Mouse (Mus musculus) gastrocnemius, adult 2 months (tissue): ENCODE data around the gene Chpf2. TPM values are rescaled to one million over a fixed set of nuclear protein-coding genes. Genes with fewer than 3 reads are reported as not detected.

ENCODE experiments used
- DNase-seq: peaks from one replicate; pipeline ENCODE4 v3.0.0; 2022
- H3K27ac ChIP-seq: fragments of 200-600 bp; 2 replicates; pipeline ENCODE4 v1.8.1; 2022; ENCODE audit warnings: mild to moderate bottlenecking
- H3K4me3 ChIP-seq: fragments of 200-600 bp; 2 replicates; pipeline ENCODE4 v1.8.1; 2022; ENCODE audit warnings: mild to moderate bottlenecking, moderate library complexity
- CTCF ChIP-seq: fragments of 200-600 bp; IDR thresholded peaks from 2 replicates; pipeline ENCODE4 v1.8.1; 2022; ENCODE audit warnings: antibody characterized with exemption, mild to moderate bottlenecking, moderate library complexity
- intact Hi-C: fragments of 180-260 bp; cut with DNase I; formaldehyde crosslinking; loops from one replicate; pipeline ENCODE4 v1.15.1; 2025
- total RNA-seq, 2 experiments: library from RNA; stranded (reverse); gene quantifications; 2 replicates each; pipeline ENCODE4 v1.2.3; 2021

The Chpf2 gene
- total RNA-seq, 2 experiments from 2014 or later = 6.4 to 10.1 TPM

DNA sequence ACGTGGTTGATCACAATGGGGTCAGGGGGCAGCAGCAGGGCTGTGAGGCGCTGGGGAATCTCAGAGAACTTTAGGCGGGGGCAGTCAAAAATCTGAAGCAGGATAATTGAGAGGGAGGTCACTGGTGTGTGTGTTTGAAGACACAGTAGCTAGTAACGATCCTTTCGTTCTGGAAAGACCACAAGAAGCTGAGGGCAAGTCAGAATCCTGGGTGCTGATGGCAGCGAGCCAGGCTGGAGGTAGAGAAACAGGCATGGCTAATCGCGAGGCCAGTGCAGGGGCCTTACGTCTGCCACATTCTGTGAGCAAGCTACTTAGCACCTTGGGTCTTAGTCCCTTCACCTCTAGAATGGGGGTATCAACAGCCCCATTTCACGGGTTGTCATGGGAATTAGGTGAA lies 7.4 kb downstream of the Chpf2 start:
- TF ChIP-seq CTCF = no peak
- H3K27ac ChIP-seq = no peak overlapping the region
- intact Hi-C loops = no loop called here
- H3K4me3 ChIP-seq = no peak overlapping the region
- no peak for DNase-seq

DNA sequence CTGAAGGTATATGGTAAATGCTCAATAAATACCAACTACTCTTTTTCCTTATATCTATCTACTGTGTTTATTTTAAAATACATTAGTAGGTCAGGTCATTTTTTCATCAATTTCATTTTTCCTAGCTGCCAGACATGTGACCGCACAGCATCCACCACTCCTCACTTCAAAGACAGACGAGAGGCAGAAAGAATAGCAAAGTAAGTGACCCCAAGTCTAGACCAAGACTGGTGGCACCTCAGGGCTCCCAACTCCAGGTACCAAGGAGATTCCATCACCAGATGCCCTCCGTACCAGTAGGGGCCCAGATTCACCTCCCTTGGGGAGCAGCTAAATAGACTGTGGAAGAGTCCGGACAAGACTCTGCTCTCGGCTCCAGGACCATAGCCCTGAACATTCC lies 7.8 kb downstream of the Chpf2 start:
- TF ChIP-seq CTCF = no peak
- no peak overlapping the region for H3K4me3 ChIP-seq
- intact Hi-C loops = no loop called here
- no peak for DNase-seq
- no peak overlapping the region for H3K27ac ChIP-seq

DNA sequence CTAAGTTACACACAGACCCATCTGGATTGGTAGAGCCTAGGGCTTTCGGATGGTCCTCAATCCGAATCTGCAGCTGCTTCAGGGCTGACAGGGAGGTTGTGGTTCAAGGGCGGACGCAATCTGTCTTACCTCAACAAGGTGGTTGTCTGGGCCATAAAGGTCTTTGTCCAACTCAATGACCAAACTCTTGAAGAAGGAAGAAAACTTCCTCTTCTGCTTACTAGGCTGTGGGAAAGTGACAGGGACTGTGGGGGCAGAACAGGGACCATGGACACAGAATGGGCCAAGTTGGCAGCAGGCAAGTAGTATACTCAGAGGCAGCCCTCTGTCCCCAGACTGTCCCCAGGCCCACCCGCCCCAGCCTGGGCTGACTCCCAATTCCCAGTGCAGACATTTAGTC lies 8.7 kb downstream of the Chpf2 start:
- no peak for DNase-seq
- H3K4me3 ChIP-seq = no peak overlapping the region
- intact Hi-C loops = no loop called here
- H3K27ac ChIP-seq = no peak overlapping the region
- no peak for TF ChIP-seq CTCF

DNA sequence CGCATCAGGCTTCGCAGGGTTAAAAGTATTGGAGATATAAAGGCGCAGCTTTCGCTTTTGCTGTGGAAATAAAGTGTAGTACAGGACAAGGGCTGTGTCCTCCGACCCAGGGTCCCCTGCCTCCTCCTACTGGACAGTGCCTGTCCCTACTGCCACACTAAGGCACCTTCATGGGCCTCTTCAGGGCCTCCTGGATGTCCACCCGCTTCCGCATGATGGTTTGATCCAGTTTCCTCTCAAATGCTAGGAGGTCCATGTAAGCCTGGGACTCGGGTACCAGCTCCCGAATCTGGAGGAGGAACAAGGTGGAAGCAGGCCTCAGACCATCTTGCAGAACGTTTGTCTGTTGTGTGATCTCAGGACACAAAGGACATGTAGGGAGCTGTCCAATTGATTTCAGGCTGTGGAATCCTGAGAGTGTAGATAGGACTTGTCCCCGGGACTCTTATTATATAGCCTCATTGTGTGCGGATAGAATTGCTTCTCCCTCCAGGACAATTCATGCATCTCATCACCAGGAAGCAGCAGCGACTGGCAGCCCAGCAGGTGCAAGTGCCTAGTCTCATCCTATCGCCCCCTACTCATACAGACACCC lies 9.3 kb downstream of the Chpf2 start:
- no peak for DNase-seq
- intact Hi-C loops = loop anchor here (2.0 kb wide), 1 partner anchor 19 kb away; the partner anchor contains the start of gene Abcf2
- peak; percentile 1; the same call in 1 of the 2 replicates for TF ChIP-seq CTCF
- peak overlapping the region; percentile 80 for H3K27ac ChIP-seq
- no peak overlapping the region for H3K4me3 ChIP-seq

DNA sequence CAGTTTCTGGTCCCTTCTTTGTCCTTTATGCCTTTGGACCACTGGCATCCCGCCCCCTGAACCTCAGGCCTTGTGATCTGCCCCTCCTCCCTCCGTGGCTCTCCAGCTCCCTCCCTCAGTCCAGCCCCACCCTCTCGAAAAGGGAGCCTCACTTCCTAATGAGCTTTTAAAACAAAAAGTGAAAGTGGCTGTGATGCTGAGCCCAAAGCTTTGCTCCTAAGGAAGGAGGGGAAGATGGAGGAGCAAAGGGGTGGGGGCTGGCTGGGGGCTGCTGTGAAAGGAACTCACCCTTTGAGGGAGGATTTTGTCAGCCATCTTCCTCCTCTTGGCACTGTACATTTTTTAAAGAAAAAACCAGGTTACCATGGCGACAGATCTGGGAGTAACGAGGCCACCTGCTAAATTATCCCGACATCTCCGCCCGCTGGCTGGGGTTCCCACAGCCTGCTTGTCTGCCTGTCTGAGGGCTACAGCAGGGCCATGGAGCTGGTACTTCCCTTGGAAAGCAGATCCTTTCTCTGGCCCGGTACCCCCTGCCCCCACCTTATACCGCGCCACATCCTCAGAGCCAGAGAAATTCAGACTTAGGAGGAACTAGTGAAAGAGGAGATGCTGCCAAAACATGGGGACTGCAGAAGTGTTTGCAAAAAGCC lies 10.1 kb downstream of the Chpf2 start:
- Histone ChIP-seq H3K27ac (peak overlapping the region; percentile 80), H3K4me3 (peak overlapping the region; percentile 69)
- no peak for TF ChIP-seq CTCF
- intact Hi-C loops = loop anchor here (1.0 to 2.0 kb wide), 2 partner anchors 20 to 86 kb away; partner anchors contain the start of gene Abcf2
- peak; percentile 61 for DNase-seq

DNA sequence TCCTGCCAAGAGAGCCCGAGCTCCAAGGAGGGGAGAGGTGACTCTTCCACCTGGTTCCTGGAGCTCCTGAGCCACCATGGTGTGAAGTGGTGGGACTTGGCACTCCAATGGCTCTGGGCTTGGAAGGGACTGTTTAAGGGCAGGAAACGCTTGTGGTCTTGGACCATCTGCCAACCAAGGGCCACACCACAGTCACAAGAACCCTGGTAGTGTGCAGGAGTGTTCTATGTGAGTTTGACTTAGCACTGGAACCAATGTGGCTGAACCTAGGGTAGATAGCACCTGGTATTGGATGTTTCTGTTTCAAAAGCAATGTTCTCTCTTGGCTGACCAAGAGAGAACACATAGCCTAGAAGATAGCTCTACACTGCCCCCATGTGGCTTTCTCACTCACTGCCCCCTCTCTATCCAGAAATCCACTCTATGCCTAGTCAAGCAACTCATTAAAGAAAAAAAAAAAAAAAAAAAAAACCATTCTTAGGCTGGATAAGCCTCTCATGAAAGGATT lies 10.7 kb downstream of the Chpf2 start:
- peak; percentile 76 for TF ChIP-seq CTCF
- intact Hi-C loops = loop anchor here (1.0 to 2.0 kb wide), 2 partner anchors 20 to 87 kb away; partner anchors contain the start of gene Abcf2
- peak overlapping the region; percentile 80 for H3K27ac ChIP-seq
- peak; percentile 76 for DNase-seq
- peak overlapping the region; percentile 69 for H3K4me3 ChIP-seq

DNA sequence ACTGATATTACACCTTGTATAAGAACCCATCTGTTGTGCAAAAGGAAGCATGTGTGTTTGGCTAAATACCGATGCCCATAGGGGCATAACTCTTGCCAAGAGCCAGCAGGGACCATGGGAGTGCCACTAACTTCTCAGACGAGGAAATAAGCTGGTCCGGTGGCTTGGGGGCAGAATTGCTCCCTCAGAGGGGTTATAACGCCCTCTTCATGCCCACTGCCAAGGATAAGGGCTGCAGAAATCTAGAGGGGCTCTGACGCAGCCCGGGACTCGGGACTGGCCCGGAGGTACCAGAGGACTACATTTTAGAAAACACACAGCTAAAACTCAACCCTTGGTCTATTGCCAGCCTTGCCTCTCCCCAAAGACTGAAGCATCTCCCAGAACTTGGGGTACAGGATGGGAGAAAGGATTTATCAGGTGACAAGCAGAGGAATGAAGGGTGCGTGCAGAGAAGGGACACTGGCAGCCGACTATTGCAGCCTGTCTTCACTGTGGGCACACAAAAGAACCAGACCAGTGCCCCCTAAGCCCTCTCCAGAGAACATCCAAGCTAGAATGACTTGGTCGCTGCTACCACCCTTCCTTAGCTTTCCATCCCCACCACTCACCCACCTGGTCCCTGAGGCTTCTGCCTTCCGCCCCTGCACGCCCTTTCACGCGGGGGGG lies 11.5 kb downstream of the Chpf2 start:
- peak overlapping the region; percentile 100 for H3K27ac ChIP-seq
- intact Hi-C loops = loop anchor here (1.0 to 2.0 kb wide), 2 partner anchors 21 to 88 kb away; partner anchors contain the start of gene Abcf2
- peak; percentile 39 for DNase-seq

DNA sequence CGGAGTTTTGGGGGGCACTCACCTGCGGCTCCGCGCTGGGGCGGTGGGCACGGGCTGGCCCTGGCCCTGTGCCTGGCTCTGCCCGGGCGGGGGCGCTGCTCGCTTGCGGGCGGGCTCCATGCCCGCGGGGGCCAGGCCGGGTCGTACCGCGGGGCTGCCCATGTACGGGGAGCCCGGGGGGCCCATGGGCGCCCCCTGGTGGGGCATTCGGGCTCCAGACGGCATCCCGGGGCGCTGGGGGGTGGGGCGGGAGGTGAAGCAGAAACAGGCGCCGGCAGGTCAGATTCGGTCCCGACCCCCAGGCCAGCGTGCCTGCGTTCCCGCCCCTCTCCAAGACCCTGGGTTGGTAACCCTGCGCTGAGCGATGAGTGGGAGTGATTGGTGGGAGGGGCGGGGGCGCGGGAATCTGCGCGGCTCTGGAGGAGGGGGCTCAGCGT lies 12.0 kb downstream of the Chpf2 start:
- Histone ChIP-seq H3K27ac (peak overlapping the region; percentile 100), H3K4me3 (peak overlapping the region; percentile 79)
- DNase-seq = peak; percentile 86
- peak; percentile 77 for TF ChIP-seq CTCF
- intact Hi-C loops = no loop called here

More for the DNA sequence above, 11.5 kb downstream of the Chpf2 start:
- TF ChIP-seq CTCF = no peak
- peak overlapping the region; percentile 79 for H3K4me3 ChIP-seq

DNA sequence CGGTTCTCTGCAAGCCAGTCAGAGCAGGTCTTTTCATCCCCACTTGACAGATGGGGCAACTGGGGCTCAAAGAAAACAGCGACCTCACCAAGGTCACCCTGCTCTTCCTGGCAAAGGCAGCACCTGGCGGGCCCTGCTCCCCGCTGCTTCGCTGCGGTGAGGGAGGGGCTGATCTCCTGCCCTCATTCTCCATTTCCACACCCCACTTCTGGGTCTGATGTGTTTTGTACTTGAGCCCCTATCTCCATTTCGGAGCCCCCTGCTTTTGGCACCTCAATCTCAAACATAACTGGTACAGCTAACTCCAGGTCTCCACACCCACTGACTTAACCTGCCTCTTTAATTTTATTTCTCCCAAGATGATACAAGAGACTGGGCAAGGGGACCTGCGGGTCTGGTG lies 12.6 kb downstream of the Chpf2 start:
- peak; percentile 53 for DNase-seq
- Histone ChIP-seq H3K4me3 (peak overlapping the region; percentile 79), H3K27ac (peak overlapping the region; percentile 100)
- no peak for TF ChIP-seq CTCF
- intact Hi-C loops = no loop called here

DNA sequence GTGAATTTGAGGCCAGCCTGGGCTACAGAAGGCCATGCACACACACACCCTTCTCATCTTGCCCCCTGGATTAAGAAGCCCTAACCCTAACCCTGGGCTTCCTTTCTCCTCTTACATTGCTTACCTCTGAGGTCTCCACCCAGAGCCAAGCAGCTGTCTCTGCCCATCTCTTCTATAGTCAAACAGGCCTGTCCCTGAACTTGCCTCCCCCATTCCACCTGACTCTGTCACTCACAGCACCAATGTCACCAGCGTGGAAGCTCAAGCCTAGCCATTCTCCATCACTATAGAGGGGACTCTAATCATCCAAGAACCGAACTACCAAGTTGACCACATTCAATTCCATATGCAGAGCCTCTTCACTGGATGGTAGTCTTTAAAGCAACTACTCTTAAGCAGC lies 13.7 kb downstream of the Chpf2 start:
- Histone ChIP-seq H3K27ac (peak overlapping the region; percentile 100), H3K4me3 (peak overlapping the region; percentile 77)
- DNase-seq = peak; percentile 91
- no peak for TF ChIP-seq CTCF
- intact Hi-C loops = loop anchor here (2.0 kb wide), 1 partner anchor 61 kb away; no protein-coding TSS in a partner anchor

DNA sequence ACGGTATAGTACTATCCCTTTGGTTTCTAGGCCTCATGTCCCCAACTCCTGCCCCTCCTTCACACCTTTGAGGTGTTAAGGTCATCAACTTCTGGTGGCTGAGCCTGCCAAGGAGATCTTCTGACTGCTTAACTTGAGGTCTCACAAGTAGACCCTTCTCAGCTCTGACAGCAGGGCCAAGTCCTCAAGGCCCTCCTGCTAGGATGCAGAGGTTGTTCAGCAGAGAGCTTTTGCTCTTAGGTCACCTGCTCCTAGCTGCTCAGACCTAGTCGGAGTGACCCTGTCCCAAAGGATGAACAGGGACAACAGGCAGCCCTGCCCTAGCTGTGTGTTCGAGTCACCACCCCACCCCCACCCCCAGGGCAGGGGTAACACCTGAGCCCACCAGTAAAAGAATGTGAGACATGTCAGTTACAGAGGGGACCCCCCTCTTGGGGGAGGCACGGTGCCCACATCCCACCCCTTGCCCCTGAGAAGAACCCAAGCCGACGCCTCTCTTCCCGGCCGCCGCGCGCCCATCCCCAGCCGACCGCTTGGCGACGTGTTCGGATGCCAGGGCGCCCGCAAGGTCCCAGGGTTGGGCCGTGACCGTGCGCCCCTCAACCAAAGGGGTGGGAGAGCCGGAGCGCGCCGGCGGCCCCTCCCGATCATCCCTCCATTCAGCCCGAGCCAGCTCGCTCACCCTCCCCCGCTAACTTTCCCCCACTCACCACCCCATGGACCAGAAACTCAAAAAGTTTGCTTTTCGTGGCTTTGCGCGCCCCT lies 14.7 kb downstream of the Chpf2 start:
- DNase-seq = peak; percentile 77
- intact Hi-C loops = loop anchor here (2.0 kb wide), 1 partner anchor 62 kb away; no protein-coding TSS in a partner anchor
- Histone ChIP-seq H3K4me3 (peak overlapping the region; percentile 77), H3K27ac (peak overlapping the region; percentile 100)
- TF ChIP-seq CTCF = no peak
